Mouse (Mus musculus) forebrain, embryonic 11.5 days (tissue): ENCODE measurements at regions not wholly inside any gene's neighbourhood (a gene's known extent, or its start where the extent isn't known, plus 50 kb on each side); places are given as distances from the start of the nearest gene placed in this dataset.
"Not testable (repeated sequence)": the region's sequence is repeated elsewhere in the genome, so short reads cannot be mapped to it uniquely, and the experiment has no call there.

ENCODE experiments used
- ATAC-seq: fragments of 200-750 bp; cut with Nextera tagmentation; replicated peaks from 2 replicates; pipeline ENCODE4 v1.8.0; 2017; ENCODE audit warnings: moderate TSS enrichment; ENCODE audit not compliant: low FRiP score
- DNase-seq: peaks from one replicate; pipeline ENCODE4 v3.0.0-alpha.2; 2017; ENCODE audit warnings: low spot score
- H3K27ac ChIP-seq: fragments of 300-500 bp; sonication (generic); 2 replicates; pipeline ENCODE4 v1.5.1; 2014; ENCODE audit warnings: low read depth, low read length
- H3K27me3 ChIP-seq: fragments of 300-500 bp; sonication (generic); 2 replicates; pipeline ENCODE4 v1.6.1; 2014; ENCODE audit warnings: mild to moderate bottlenecking, low read length, mixed read lengths; ENCODE audit not compliant: control insufficient read depth, insufficient read depth
- H3K36me3 ChIP-seq: fragments of 300-500 bp; sonication (generic); 2 replicates; pipeline ENCODE4 v1.6.1; 2014; ENCODE audit warnings: mild to moderate bottlenecking, low read length, moderate library complexity, mixed read lengths; ENCODE audit not compliant: control insufficient read depth, insufficient read depth
- H3K4me1 ChIP-seq: fragments of 300-500 bp; sonication (generic); replicated peaks from 2 replicates; pipeline ENCODE4 v1.6.1; 2014; ENCODE audit warnings: low read length, mixed read lengths; ENCODE audit not compliant: control insufficient read depth, insufficient read depth
- H3K4me2 ChIP-seq: fragments of 300-500 bp; sonication (generic); 2 replicates; pipeline ENCODE4 v1.6.1; 2014; ENCODE audit warnings: low read depth, mild to moderate bottlenecking, low read length, moderate library complexity, mixed read lengths; ENCODE audit not compliant: severe bottlenecking
- H3K4me3 ChIP-seq: fragments of 300-500 bp; sonication (generic); 2 replicates; pipeline ENCODE4 v1.5.1; 2014; ENCODE audit warnings: low read depth, low read length
- H3K9ac ChIP-seq: fragments of 300-500 bp; sonication (generic); 2 replicates; pipeline ENCODE4 v1.6.1; 2014; ENCODE audit warnings: low read length
- H3K9me3 ChIP-seq: fragments of 300-500 bp; sonication (generic); 2 replicates; pipeline ENCODE4 v1.6.1; 2016; ENCODE audit warnings: low read length, mixed read lengths; ENCODE audit not compliant: control insufficient read depth
- WGBS: fragments of 180-500 bp; shearing (Covaris S2); extraction: QIAGEN DNeasy Blood & Tissue Kit; methylation state at CpG from one replicate; pipeline ENCODE4 v1.1.7; 2014; 5-methylcytosine and 5-hydroxymethylcytosine counted together

GRCm38 (mm10) chr14:14478159-14478558 is 77.1 kb downstream of the Olfr721-ps1 start:
- WGBS, result 83% methylated on average over 2 of the region's 2 CpGs
- not testable (repeated sequence) for H3K4me2 ChIP-seq, H3K4me1 ChIP-seq, H3K36me3 ChIP-seq, H3K27ac ChIP-seq, H3K9me3 ChIP-seq, H3K27me3 ChIP-seq, H3K9ac ChIP-seq, DNase-seq, H3K4me3 ChIP-seq, ATAC-seq

- Histone ChIP-seq H3K36me3 (no peaks in the 10 kb centered on the region), H3K9me3 (no peaks in the 10 kb centered on the region), H3K4me2 (no peak overlapping the region), H3K4me3 (no peak overlapping the region), H3K27ac (no peak overlapping the region), H3K4me1 (no peaks in the 10 kb centered on the region), H3K27me3 (no peaks in the 10 kb centered on the region), H3K9ac (no peak overlapping the region)
- DNase-seq, result no peak
- WGBS, result 74% methylated on average over 1 of the region's 1 CpGs
- ATAC-seq, result no peak
Measured at GRCm38 (mm10) chr14:14481840-14482239, 80.7 kb downstream of the Olfr721-ps1 start.

- 90% methylated on average over 1 of the region's 1 CpGs for WGBS
- H3K9ac ChIP-seq, result no peak overlapping the region
- H3K4me1 ChIP-seq, result no peaks in the 10 kb centered on the region
- no peaks in the 10 kb centered on the region for H3K27me3 ChIP-seq
- H3K4me3 ChIP-seq, result no peak overlapping the region
- no peaks in the 10 kb centered on the region for H3K9me3 ChIP-seq
- no peak overlapping the region for H3K4me2 ChIP-seq
- H3K36me3 ChIP-seq, result no peaks in the 10 kb centered on the region
- no peak overlapping the region for H3K27ac ChIP-seq
- no peak for ATAC-seq
- DNase-seq, result no peak
Measured at GRCm38 (mm10) chr14:14486356-14486755, 85.3 kb downstream of the Olfr721-ps1 start.

DNA sequence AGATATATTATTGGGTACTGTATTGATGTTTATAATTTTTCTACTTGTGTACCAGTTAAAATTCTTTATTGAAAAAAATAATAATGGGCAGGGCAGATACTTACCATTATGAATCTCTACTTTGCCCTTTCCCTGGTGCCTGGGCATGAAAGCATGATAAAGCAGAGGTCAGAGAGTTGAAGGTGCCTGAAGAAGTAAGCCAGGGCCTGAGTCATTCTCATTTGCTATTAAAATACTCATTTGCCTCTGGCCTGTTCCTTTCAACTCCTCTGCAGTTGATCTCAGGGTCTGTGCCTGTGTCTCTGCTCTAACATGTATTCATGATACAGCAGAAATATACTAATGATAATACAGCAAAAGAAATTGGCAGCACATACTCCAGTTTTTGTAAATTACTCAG is 89.4 kb downstream of the Olfr721-ps1 start:
- no peak overlapping the region for H3K4me2 ChIP-seq
- H3K9me3 ChIP-seq, result no peaks in the 10 kb centered on the region
- H3K4me3 ChIP-seq, result no peak overlapping the region
- no peaks in the 10 kb centered on the region for H3K27me3 ChIP-seq
- no peak overlapping the region for H3K9ac ChIP-seq
- no peaks in the 10 kb centered on the region for H3K4me1 ChIP-seq
- H3K27ac ChIP-seq, result no peak overlapping the region
- ATAC-seq, result no peak
- no peak for DNase-seq
- H3K36me3 ChIP-seq, result no peaks in the 10 kb centered on the region

DNA sequence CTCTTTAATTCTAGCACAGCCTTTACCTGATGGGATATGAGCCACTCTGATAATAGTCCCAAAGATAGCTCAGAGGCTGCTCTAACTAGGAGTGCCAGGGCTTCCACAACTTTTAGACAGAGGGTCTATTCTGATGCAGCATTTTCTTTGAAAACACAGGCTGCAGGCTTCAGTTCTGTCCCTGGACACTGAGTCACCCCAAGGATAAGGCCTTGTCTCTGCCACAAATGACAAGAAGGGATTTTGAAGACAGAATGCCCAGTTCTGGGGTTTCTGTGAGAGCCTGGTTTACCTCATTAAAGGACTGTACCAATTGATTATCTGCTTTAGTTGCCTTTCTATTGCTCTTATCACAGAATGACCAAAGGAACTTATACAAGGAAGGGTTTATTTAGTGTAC is 90.9 kb downstream of the Olfr721-ps1 start:
- Histone ChIP-seq H3K27me3 (no peaks in the 10 kb centered on the region), H3K9me3 (no peaks in the 10 kb centered on the region), H3K9ac (no peak overlapping the region), H3K4me2 (no peak overlapping the region), H3K27ac (no peak overlapping the region), H3K36me3 (no peaks in the 10 kb centered on the region), H3K4me1 (no peaks in the 10 kb centered on the region), H3K4me3 (no peak overlapping the region)
- ATAC-seq, result no peak
- DNase-seq, result no peak

GRCm38 (mm10) chr14:14511927-14512326 is 110.8 kb downstream of the Olfr721-ps1 start:
- Histone ChIP-seq H3K9ac (no peak overlapping the region), H3K4me2 (no peak overlapping the region), H3K27me3 (no peaks in the 10 kb centered on the region), H3K27ac (no peak overlapping the region), H3K36me3 (no peaks in the 10 kb centered on the region), H3K4me3 (no peak overlapping the region), H3K9me3 (no peaks in the 10 kb centered on the region), H3K4me1 (no peaks in the 10 kb centered on the region)
- ATAC-seq (no peak), DNase-seq (no peak)
- WGBS, result 89% methylated on average over 4 of the region's 4 CpGs

- H3K9ac ChIP-seq, result no peak overlapping the region
- H3K27ac ChIP-seq, result no peak overlapping the region
- no peaks in the 10 kb centered on the region for H3K27me3 ChIP-seq
- H3K4me2 ChIP-seq, result no peak overlapping the region
- DNase-seq (no peak), ATAC-seq (no peak)
- H3K4me3 ChIP-seq, result no peak overlapping the region
- no peaks in the 10 kb centered on the region for H3K4me1 ChIP-seq
- 96% methylated on average over 2 of the region's 2 CpGs for WGBS
- H3K36me3 ChIP-seq, result no peaks in the 10 kb centered on the region
- H3K9me3 ChIP-seq, result no peaks in the 10 kb centered on the region
Measured at GRCm38 (mm10) chr14:14513056-14513455, 112.0 kb downstream of the Olfr721-ps1 start.

GRCm38 (mm10) chr14:14513498-14513897 is 112.4 kb downstream of the Olfr721-ps1 start:
- H3K27me3 ChIP-seq, result no peaks in the 10 kb centered on the region
- no peak overlapping the region for H3K27ac ChIP-seq
- WGBS, result 89% methylated on average over 3 of the region's 3 CpGs
- ATAC-seq (no peak), DNase-seq (no peak)
- no peak overlapping the region for H3K4me3 ChIP-seq
- no peak overlapping the region for H3K9ac ChIP-seq
- no peaks in the 10 kb centered on the region for H3K9me3 ChIP-seq
- H3K4me1 ChIP-seq, result no peaks in the 10 kb centered on the region
- no peak overlapping the region for H3K4me2 ChIP-seq
- no peaks in the 10 kb centered on the region for H3K36me3 ChIP-seq

DNA sequence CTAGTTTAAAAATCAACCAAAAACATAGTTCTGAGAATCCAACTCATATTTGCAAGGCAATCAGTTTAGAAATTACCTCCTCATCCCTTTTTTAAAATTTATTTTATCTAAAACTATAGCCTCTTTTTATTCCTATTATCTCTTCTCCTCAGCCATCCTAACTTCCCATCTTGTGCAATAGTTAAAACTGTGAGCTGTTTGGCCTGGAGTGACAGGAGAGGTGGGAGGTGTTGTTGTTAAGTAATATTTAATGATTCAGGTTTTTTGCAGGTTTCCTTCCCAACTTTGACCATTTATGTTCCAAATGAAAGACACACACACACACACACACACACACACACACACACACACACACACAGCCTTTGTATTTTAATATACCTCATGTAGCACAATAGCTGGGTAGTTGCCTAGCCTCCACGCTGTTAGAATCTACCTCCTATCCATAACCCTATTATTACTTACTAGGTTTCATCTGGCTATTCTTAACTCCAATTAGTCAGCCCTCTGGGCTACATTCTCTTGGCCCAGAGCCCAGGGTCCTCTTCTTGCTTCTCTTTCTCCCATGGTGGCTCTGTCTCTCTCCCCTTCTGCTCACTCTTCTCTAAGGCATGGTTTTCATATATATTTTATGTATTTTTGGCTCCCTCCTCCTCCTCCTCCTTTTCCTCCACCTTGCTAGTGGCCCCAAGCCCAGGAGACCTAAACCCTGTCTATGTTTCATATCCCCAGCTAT is 113.5 kb downstream of the Olfr721-ps1 start:
- DNase-seq (no peak), ATAC-seq (no peak)
- Histone ChIP-seq H3K27me3 (no peaks in the 10 kb centered on the region), H3K4me2 (no peak overlapping the region), H3K4me3 (no peak overlapping the region), H3K27ac (no peak overlapping the region), H3K36me3 (no peaks in the 10 kb centered on the region), H3K9me3 (no peaks in the 10 kb centered on the region), H3K4me1 (no peaks in the 10 kb centered on the region), H3K9ac (no peak overlapping the region)
- WGBS, result 86% methylated on average over 1 of the region's 1 CpGs
